ENCODE assay signal across 13 mouse cellular contexts in the genomic region with DNA sequence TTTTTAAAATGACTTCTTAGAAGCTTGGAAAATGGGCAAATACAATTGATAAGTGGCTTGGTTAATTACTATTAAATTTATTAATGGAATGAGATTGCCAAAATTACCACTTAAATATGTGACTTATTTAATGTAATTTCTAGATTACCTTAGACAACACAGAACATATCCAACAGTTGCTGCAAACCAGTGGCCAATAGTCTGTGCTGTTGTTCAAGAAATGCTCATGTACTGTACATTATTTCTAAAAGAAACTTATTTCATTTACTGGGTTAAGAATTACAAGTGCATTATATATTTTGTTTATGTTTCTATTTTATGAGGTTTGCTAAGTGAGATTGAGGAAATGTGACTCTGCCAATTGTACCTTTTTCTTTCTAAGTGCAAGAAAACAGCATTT.
DNase-seq lines count a peak whose midpoint lies in the region; ATAC-seq and TF ChIP-seq lines count a peak whose summit lies in the region.
"Had no signal": no experiment of that assay in that cellular context is flagged by ENCODE, and none has a peak within 500 bp of the region (broad histone marks: within the 10 kb centered on the region; RNA-seq: fewer than 3 reads in every experiment).

No protein-coding gene starts in this region.

- no peak overlapping the region for H3K4me3 ChIP-seq in cerebellum, adult 2 months (replicated peaks; ENCODE audit: insufficient read depth, low read depth, low read length)
- H3K4me3 ChIP-seq in kidney, adult 2 months (ENCODE audit: insufficient read depth, low read depth, low read length) = no peak overlapping the region
- H3K4me3 ChIP-seq in kidney, embryonic 16.5 days (ENCODE audit: low read length) = no peak overlapping the region
- no peak overlapping the region for H3K4me3 ChIP-seq in limb, embryonic 10.5 days
- H3K4me3 ChIP-seq: limb, embryonic 15.5 days had no signal

- no peak for TF ChIP-seq CTCF in cerebellum, adult 2 months (IDR thresholded peaks at IDR 0.05; ENCODE audit: borderline replicate concordance, insufficient read depth, low read depth, low read length)
- TF ChIP-seq CTCF in kidney, adult 2 months (conservative IDR thresholded peaks at IDR 0.05; ENCODE audit: insufficient read depth, insufficient read length, low read depth, low read length) = no peak

- no peaks in the 10 kb centered on the region for H3K4me1 ChIP-seq in cerebellum, adult 2 months (ENCODE audit: control insufficient read depth, insufficient read depth, low read length)
- no peaks in the 10 kb centered on the region for H3K4me1 ChIP-seq in kidney, adult 2 months (ENCODE audit: control insufficient read depth, insufficient read depth, low read length)
- H3K4me1 ChIP-seq in kidney, embryonic 16.5 days (ENCODE audit: insufficient read depth, low read length) = no peaks in the 10 kb centered on the region
- H3K4me1 ChIP-seq in limb, embryonic 10.5 days = no peaks in the 10 kb centered on the region
- H3K4me1 ChIP-seq: limb, embryonic 15.5 days had no signal

- H3K36me3 ChIP-seq in kidney, adult 2 months (ENCODE audit: control insufficient read depth, insufficient read depth, low read length) = no peaks in the 10 kb centered on the region
- no peaks in the 10 kb centered on the region for H3K36me3 ChIP-seq in kidney, embryonic 16.5 days (ENCODE audit: insufficient read depth, low read length)
- H3K36me3 ChIP-seq in limb, embryonic 10.5 days = no peaks in the 10 kb centered on the region
- H3K36me3 ChIP-seq: limb, embryonic 15.5 days had no signal

- H3K9ac ChIP-seq in kidney, embryonic 16.5 days (replicated peaks; ENCODE audit: low read length) = no peak overlapping the region
- H3K9ac ChIP-seq: limb, embryonic 15.5 days had no signal

- peak; percentile 10 for DNase-seq in cerebellum, adult 9-10 months
- no peak for DNase-seq in cerebellum, adult 2 months
- peak; percentile 13 for DNase-seq in kidney, adult 2 months
- peak; percentile 42 for DNase-seq in right cerebral cortex, adult 18-20 months
- no peak for DNase-seq in right cerebral cortex, postnatal 36 days (ENCODE audit: low spot score in 2 of 2)
- DNase-seq in left cerebral cortex, postnatal 14 days (ENCODE audit: low spot score in 2 of 2) = peak; percentile 56 to 59
- no peak for DNase-seq in limb, embryonic 10.5 days (ENCODE audit: low spot score)
- DNase-seq: gastrocnemius, postnatal 14 days; lung, postnatal 10 days; thymus, postnatal 14 days had no signal

- no peaks in the 10 kb centered on the region for H3K27me3 ChIP-seq in cerebellum, adult 2 months (ENCODE audit: control insufficient read depth, insufficient read depth, low read length)
- no peaks in the 10 kb centered on the region; the same call in 1 of the 2 replicates for H3K27me3 ChIP-seq in kidney, adult 2 months (replicated peaks; ENCODE audit: control insufficient read depth, insufficient read depth, low read length)
- H3K27me3 ChIP-seq in kidney, embryonic 16.5 days (ENCODE audit: insufficient read depth, low read length) = no peaks in the 10 kb centered on the region
- H3K27me3 ChIP-seq in limb, embryonic 10.5 days (ENCODE audit: low read depth, poor library complexity, severe bottlenecking) = no peaks in the 10 kb centered on the region
- H3K27me3 ChIP-seq: limb, embryonic 15.5 days had no signal

- no peaks in the 10 kb centered on the region for H3K9me3 ChIP-seq in kidney, embryonic 16.5 days (ENCODE audit: low read length)
- H3K9me3 ChIP-seq in limb, embryonic 10.5 days (replicated peaks) = no peaks in the 10 kb centered on the region
- H3K9me3 ChIP-seq: limb, embryonic 15.5 days had no signal

- H3K27ac ChIP-seq in cerebellum, adult 2 months (ENCODE audit: insufficient read depth, low read length) = no peak overlapping the region
- no peak overlapping the region for H3K27ac ChIP-seq in kidney, adult 2 months (ENCODE audit: insufficient read depth, low read depth, low read length)
- H3K27ac ChIP-seq in kidney, embryonic 16.5 days (ENCODE audit: low read length) = no peak overlapping the region
- H3K27ac ChIP-seq in limb, embryonic 10.5 days = no peak overlapping the region
- H3K27ac ChIP-seq: limb, embryonic 15.5 days had no signal

- intact Hi-C loops in left cerebral cortex, postnatal 14 days (cut with DNase I) = no loop called here

- TF ChIP-seq POLR2A in cerebellum, adult 2 months (IDR thresholded peaks at IDR 0.05; ENCODE audit: borderline replicate concordance, insufficient read depth, low read length) = no peak
- no peak for TF ChIP-seq POLR2A in kidney, adult 2 months (IDR thresholded peaks at IDR 0.05; ENCODE audit: low read depth, low read length)

- ATAC-seq in kidney, embryonic 16.5 days (ENCODE audit: low FRiP score, low TSS enrichment) = no peak

- H3K4me2 ChIP-seq in kidney, embryonic 16.5 days (replicated peaks; ENCODE audit: low read depth, low read length) = no peak overlapping the region
- H3K4me2 ChIP-seq: limb, embryonic 15.5 days; midbrain, embryonic 11.5 days had no signal

Comparison
In these comparisons a context has a peak if more than half of its experiments do, and no peak if none do; other contexts are left out.
1. DNase-seq: peak in cerebellum, adult 9-10 months (single experiment), kidney, adult 2 months (single experiment), right cerebral cortex, adult 18-20 months (single experiment) and left cerebral cortex, postnatal 14 days (2 of 2); none in cerebellum, adult 2 months (0 of 2), right cerebral cortex, postnatal 36 days (0 of 2) and limb, embryonic 10.5 days (single experiment).